Mouse (Mus musculus): ENCODE data around the gene Pold4. TPM values are rescaled to one million over a fixed set of nuclear protein-coding genes. Genes with fewer than 3 reads are reported as not detected.

Pold4 gene
- 10 to 100 TPM; 14.4 to 16.5 TPM for total RNA-seq (2021)
- long read RNA-seq, partial matches to known transcripts: 1 of 5 reads
- long read RNA-seq, other reads (novel, unspliced or antisense): 0 of 5 reads

- DNase-seq (ENCODE audit: low spot score in 2 of 2): peak; percentile 93 to 98
Measured at GRCm38 (mm10) chr19:4231253-4232185, at the start of gene Pold4. Pold4 (plus strand) TSS chr19:4231899.

- no peak for DNase-seq (ENCODE audit: low spot score in 2 of 2)
Measured at GRCm38 (mm10) chr19:4183689-4184088, 48.0 kb upstream of the Pold4 start.

GRCm38 (mm10) chr19:4184976-4185975 is 46.4 kb upstream of the Pold4 start:
- DNase-seq (ENCODE audit: low spot score in 2 of 2): no peak

GRCm38 (mm10) chr19:4187303-4187702 is 44.4 kb upstream of the Pold4 start:
- no peak for DNase-seq (ENCODE audit: low spot score in 2 of 2)

GRCm38 (mm10) chr19:4189051-4189620 is 42.6 kb upstream of the Pold4 start:
- no peak for DNase-seq (ENCODE audit: low spot score in 2 of 2)

- no peak for DNase-seq (ENCODE audit: low spot score in 2 of 2)
Measured at GRCm38 (mm10) chr19:4190831-4191334, 40.8 kb upstream of the Pold4 start, which contains the start of gene Tbc1d10c. Tbc1d10c (minus strand) TSS chr19:4191284.

- DNase-seq (ENCODE audit: low spot score in 2 of 2): peak; percentile 85 to 94
Measured at GRCm38 (mm10) chr19:4191528-4192250, 40.0 kb upstream of the Pold4 start, which contains the start of gene Ppp1ca. Ppp1ca (plus strand) TSS chr19:4192065.

GRCm38 (mm10) chr19:4192251-4192985 is 39.3 kb upstream of the Pold4 start:
- no peak for DNase-seq (ENCODE audit: low spot score in 2 of 2)

- DNase-seq (ENCODE audit: low spot score in 2 of 2): no peak
Measured at GRCm38 (mm10) chr19:4193129-4193528, 38.6 kb upstream of the Pold4 start.

GRCm38 (mm10) chr19:4194021-4194724 is 37.5 kb upstream of the Pold4 start:
- no peak for DNase-seq (ENCODE audit: low spot score in 2 of 2)

- no peak for DNase-seq (ENCODE audit: low spot score in 2 of 2)
Measured at GRCm38 (mm10) chr19:4194776-4195650, 36.7 kb upstream of the Pold4 start.

- DNase-seq (ENCODE audit: low spot score in 2 of 2): no peak
Measured at GRCm38 (mm10) chr19:4196048-4196447, 35.7 kb upstream of the Pold4 start.

- no peak for DNase-seq (ENCODE audit: low spot score in 2 of 2)
Measured at GRCm38 (mm10) chr19:4196548-4196947, 35.2 kb upstream of the Pold4 start.

GRCm38 (mm10) chr19:4197180-4197579 is 34.5 kb upstream of the Pold4 start:
- DNase-seq (ENCODE audit: low spot score in 2 of 2): no peak

- DNase-seq (ENCODE audit: low spot score in 2 of 2): peak; percentile 91 to 97
Measured at GRCm38 (mm10) chr19:4201291-4201909, 30.3 kb upstream of the Pold4 start, which contains the start of gene Rad9a. Rad9a (minus strand) TSS chr19:4201662.

- DNase-seq (ENCODE audit: low spot score in 2 of 2): no peak
Measured at GRCm38 (mm10) chr19:4202149-4202548, 29.6 kb upstream of the Pold4 start.

GRCm38 (mm10) chr19:4203148-4203547 is 28.6 kb upstream of the Pold4 start:
- DNase-seq (ENCODE audit: low spot score in 2 of 2): no peak
